Mouse (Mus musculus) gastrocnemius, postnatal 10 days (tissue): ENCODE measurements around the gene Dao. TPM values are rescaled to one million over a fixed set of nuclear protein-coding genes. Genes with fewer than 3 reads are reported as not detected.

ENCODE experiments used
- DNase-seq: peaks from one replicate; pipeline ENCODE4 v3.0.0; 2021; ENCODE audit warnings: mixed read lengths
- long read RNA-seq, 2 experiments: library from polyadenylated mRNA; stranded (forward); transcript quantifications; one replicate each; pipeline ENCODE4 v2.0.0; 2021
- total RNA-seq, 2 experiments: library from RNA; stranded (reverse); gene quantifications; 2 replicates each; pipeline ENCODE4 v1.2.3; 2021

Gene Dao
- total RNA-seq, result not detected
- long read RNA-seq, experiment 1, result 0 reads
- long read RNA-seq, experiment 2, partial matches to known transcripts, result 0 of 1 reads
- long read RNA-seq, experiment 2, other reads (novel, unspliced or antisense), result 1 of 1 reads

GRCm38 (mm10) chr5:114003542-114003941, at the start of gene Dao:
Gene Dao, plus strand, starts transcription at chr5:114003703.
- no peak for DNase-seq

GRCm38 (mm10) chr5:113954421-113954820, 49.1 kb upstream of the Dao start:
- peak; percentile 86 for DNase-seq

DNA sequence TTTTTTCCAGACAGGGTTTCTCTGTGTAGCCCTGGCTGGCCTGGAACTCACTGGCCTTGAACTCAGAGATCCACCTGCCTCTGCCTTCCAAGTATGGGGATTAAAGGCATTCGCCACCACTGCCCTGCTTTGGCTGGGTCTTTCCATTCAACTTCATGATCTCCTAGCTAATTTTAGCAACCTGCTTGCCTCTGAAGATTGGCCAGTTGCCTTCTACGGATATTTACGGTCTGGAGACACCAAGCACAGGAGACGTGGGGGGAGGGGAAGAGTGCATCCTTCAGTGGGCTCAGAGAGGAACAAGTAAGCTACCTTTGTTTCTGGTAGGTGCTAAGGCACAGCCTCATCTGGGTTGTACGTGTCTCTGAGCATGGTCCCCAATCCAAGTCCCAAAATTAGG, 48.2 kb upstream of the Dao start:
- no peak for DNase-seq

- DNase-seq, result no peak
Measured at GRCm38 (mm10) chr5:113955691-113956090, 47.8 kb upstream of the Dao start.

GRCm38 (mm10) chr5:113956510-113956909, 47.0 kb upstream of the Dao start:
- DNase-seq, result peak; percentile 94

GRCm38 (mm10) chr5:113959039-113959438, 44.5 kb upstream of the Dao start:
- DNase-seq, result no peak

DNA sequence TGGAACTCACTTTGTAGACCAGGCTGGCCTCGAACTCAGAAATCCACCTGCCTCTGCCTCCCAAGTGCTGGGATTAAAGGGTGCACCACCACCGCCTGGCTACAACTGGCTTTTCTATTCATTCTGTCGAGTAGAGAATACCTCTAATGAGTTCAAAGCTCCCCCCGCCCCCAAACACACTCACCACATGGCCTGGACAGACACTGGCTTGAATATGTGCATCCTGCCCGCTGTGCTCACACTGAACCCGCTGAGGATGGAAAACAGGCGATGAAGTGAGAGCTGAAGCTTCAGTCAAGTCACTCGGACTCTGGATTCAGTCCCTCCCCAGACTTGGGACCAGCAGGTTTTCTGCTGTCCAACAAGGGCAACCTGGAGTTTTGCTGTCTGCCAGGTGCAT, 43.1 kb upstream of the Dao start:
- no peak for DNase-seq

- DNase-seq, result no peak
Measured at GRCm38 (mm10) chr5:113961776-113962175, 41.7 kb upstream of the Dao start.

DNA sequence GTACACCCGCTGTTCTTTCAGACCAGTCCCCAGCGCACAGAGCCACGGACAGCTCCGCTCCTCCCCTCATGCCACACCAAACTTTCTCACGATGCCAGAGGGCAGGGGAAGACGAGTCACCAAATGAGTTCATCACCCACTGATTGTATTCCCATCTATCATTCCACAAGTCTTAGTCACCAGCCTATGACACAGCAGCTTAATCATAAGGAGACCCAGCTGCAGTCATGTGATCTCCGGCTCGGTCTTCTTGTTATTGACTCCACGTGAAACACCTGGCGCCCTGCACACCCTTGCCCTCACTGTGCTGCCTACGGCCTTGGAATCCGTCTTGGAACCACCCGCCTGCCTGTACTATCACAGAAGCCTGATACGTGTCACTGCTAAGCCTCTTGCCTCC, 38.5 kb upstream of the Dao start:
- DNase-seq, result no peak

GRCm38 (mm10) chr5:113965659-113966185, 37.8 kb upstream of the Dao start:
- no peak for DNase-seq

DNA sequence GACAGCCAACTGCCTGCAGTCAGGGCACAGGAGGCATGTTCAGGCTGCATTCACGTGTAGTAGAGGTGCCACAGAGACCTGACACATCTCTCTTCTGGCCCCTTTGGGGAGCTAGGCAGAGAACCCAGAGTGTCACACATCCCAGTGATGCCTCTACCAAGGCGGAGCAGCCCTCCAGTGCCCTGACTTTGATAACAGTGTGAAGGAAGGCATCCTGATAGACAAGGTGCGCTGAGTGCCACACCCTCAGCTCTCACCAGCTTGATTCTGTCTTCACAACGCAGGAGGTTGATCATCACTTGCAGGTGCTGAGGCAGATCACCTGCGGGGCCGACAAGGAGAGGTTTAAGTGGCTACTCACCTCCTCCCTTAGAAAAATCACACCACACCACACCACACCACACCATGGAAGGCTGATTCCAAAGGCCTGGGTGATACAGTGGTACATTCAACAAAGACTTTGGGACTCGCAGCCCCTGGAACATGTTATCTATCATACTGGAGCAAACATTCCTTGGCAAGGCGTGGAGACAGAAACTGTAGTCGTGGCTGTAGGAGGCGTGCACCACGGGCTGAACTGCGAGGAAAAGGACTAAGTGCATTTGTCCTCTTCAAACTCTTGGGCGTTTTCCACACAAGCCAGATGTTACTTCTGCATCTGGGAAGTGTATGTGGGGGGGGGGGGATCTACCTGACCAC, 36.9 kb upstream of the Dao start:
- no peak for DNase-seq

GRCm38 (mm10) chr5:113968371-113968770, 35.1 kb upstream of the Dao start:
- DNase-seq, result no peak

GRCm38 (mm10) chr5:113971434-113971960, 32.0 kb upstream of the Dao start:
- DNase-seq, result no peak

GRCm38 (mm10) chr5:113972589-113973515, 30.7 kb upstream of the Dao start:
- DNase-seq, result no peak

- DNase-seq, result no peak
Measured at GRCm38 (mm10) chr5:113973790-113974189, 29.7 kb upstream of the Dao start.

- no peak for DNase-seq
Measured at GRCm38 (mm10) chr5:113974576-113974975, 28.9 kb upstream of the Dao start.

- peak; percentile 58 for DNase-seq
Measured at GRCm38 (mm10) chr5:113975538-113976215, 27.8 kb upstream of the Dao start.

GRCm38 (mm10) chr5:113976597-113976996, 26.9 kb upstream of the Dao start:
- no peak for DNase-seq

DNA sequence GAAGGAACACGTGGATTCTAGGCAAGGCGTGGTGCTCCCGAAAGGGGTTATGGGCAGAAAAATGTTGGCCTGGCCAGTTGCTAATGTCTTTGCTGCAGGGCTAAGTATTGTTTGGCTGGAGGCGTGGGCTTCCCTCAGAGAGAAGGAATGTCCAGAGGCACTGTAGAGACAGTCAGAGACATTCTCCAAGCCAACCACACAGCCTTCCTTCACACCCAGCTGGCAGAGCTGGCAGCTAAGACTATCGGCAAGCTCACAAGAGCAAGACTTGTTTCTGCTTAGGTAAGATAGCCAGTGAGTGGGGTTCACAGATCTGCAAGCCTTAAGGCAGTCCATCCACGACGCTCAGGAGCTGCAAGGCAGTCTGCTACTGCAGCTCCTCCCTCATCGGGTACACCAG, 26.2 kb upstream of the Dao start:
- no peak for DNase-seq

DNA sequence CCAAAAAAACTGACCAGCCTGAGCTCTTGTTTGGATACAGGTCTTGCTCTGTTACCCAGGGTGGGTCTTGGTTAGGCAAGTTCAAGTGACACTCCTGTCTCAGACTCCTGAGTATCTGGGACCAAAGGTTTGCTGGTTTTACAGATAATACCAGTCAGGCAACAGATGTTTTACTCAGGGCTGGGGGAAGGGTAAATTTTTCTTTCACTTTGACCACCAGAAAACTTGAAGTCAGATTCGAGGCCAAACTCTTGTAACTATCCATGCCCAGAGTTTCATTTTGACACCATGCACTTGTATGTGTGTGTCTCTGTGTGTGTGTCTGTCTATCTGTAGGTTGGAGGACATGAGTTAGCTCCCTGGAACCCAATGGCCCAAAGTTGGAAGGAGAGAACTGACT, 23.0 kb upstream of the Dao start:
- no peak for DNase-seq

- DNase-seq, result no peak
Measured at GRCm38 (mm10) chr5:113981171-113981570, 22.3 kb upstream of the Dao start.

DNA sequence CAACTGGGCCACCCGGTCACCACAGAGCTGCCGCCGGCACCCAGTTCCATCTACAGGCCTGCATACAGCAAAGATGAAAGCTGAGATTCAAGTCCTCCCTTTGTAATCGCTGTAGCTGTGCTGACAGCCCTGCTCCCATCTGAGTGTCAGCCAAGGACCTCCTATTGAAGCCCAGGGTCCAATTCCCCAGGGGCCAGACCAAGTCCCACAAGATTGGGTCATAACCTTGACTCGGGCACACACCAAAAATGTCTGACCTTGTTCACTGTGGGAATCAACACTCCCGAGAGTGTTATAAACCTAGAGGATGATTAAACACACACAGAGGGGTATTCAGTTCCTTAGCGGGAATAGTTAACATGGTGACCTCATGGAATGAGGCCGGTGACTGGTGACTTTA, 21.7 kb upstream of the Dao start:
- DNase-seq, result no peak
